Mouse (Mus musculus) lung, postnatal 0 days (tissue): Measurements from ENCODE around the gene Etv6. TPM values are rescaled to one million over a fixed set of nuclear protein-coding genes. Genes with fewer than 3 reads are reported as not detected.

Source experiments
- ATAC-seq: fragments of 200-750 bp; cut with Nextera tagmentation; 2 replicates; pipeline ENCODE4 v1.8.0; 2017; ENCODE audit warnings: moderate library complexity
- DNase-seq: peaks from one replicate; pipeline ENCODE4 v3.0.0-alpha.2; 2016; ENCODE audit warnings: low spot score
- H3K27ac ChIP-seq: fragments of 300-500 bp; sonication (generic); 2 replicates; pipeline ENCODE4 v1.5.1; 2014; ENCODE audit warnings: antibody characterized with exemption, mild to moderate bottlenecking, low read length, mixed read lengths
- H3K27me3 ChIP-seq: fragments of 300-500 bp; sonication (generic); replicated peaks from 2 replicates; pipeline ENCODE4 v1.6.1; 2014; ENCODE audit warnings: low read length, mixed read lengths; ENCODE audit not compliant: insufficient read depth
- H3K36me3 ChIP-seq: fragments of 300-500 bp; sonication (generic); 2 replicates; pipeline ENCODE4 v1.6.1; 2014; ENCODE audit warnings: low read length, mixed read lengths; ENCODE audit not compliant: insufficient read depth
- H3K4me1 ChIP-seq: fragments of 300-500 bp; sonication (generic); 2 replicates; pipeline ENCODE4 v1.6.1; 2014; ENCODE audit warnings: antibody characterized with exemption, low read depth, low read length, mixed read lengths; ENCODE audit not compliant: insufficient read depth
- H3K4me2 ChIP-seq: fragments of 300-500 bp; sonication (generic); replicated peaks from 2 replicates; pipeline ENCODE4 v1.6.1; 2014; ENCODE audit warnings: low read depth, mild to moderate bottlenecking, low read length, moderate library complexity, mixed read lengths
- H3K4me3 ChIP-seq: fragments of 300-500 bp; sonication (generic); 2 replicates; pipeline ENCODE4 v1.5.1; 2014; ENCODE audit warnings: low read depth, low read length
- H3K9ac ChIP-seq: fragments of 300-500 bp; sonication (generic); replicated peaks from 2 replicates; pipeline ENCODE4 v1.6.1; 2014; ENCODE audit warnings: low read depth, mild to moderate bottlenecking
- H3K9me3 ChIP-seq: fragments of 300-500 bp; sonication (generic); 2 replicates; pipeline ENCODE4 v1.6.1; 2016; ENCODE audit warnings: low read length, mixed read lengths
- CTCF ChIP-seq: IDR thresholded peaks from 2 replicates; pipeline ENCODE4 v1.5.1; 2016; ENCODE audit warnings: antibody characterized with exemption, mild to moderate bottlenecking
- EP300 ChIP-seq: IDR thresholded peaks from 2 replicates; pipeline ENCODE4 v1.6.1; 2016; ENCODE audit warnings: antibody characterized with exemption, mild to moderate bottlenecking, control low read depth
- WGBS: fragments of 180-500 bp; shearing (Covaris S2); extraction: QIAGEN DNeasy Blood & Tissue Kit; methylation state at CpG from one replicate; pipeline ENCODE4 v1.1.7; 2014; 5-methylcytosine and 5-hydroxymethylcytosine counted together
- polyA plus RNA-seq: library from polyadenylated mRNA; unstranded; fragments of >200 nt; fragmentation: Nextera tagmentation; extraction: Ambion mirVana; gene quantifications from 2 replicates; pipeline ENCODE4 v1.2.1, GENCODE M21; 2015

The Etv6 gene
- polyA plus RNA-seq, 1 experiment from 2014 or later: 5.5 TPM

- H3K4me2 ChIP-seq: no peak overlapping the region
- no peak overlapping the region for H3K4me3 ChIP-seq
- peaks cover 30% of the 10 kb centered on the region; the same call in 1 of the 2 replicates for H3K4me1 ChIP-seq
- no peak for ATAC-seq
- no peaks in the 10 kb centered on the region for H3K9me3 ChIP-seq
- no peak overlapping the region for H3K9ac ChIP-seq
- no peaks in the 10 kb centered on the region for H3K36me3 ChIP-seq
- TF ChIP-seq EP300 (no peak), CTCF (no peak)
- H3K27ac ChIP-seq: no peak overlapping the region
- 94% methylated on average over 7 of the region's 7 CpGs for WGBS
- no peak for DNase-seq
- no peaks in the 10 kb centered on the region for H3K27me3 ChIP-seq
Measured at GRCm38 (mm10) chr6:134149606-134150005, 114.1 kb downstream of the Etv6 start.

- H3K4me3 ChIP-seq: no peak overlapping the region
- H3K4me2 ChIP-seq: peak overlapping the region; percentile 32; the same call in 1 of the 2 replicates
- DNase-seq: peak; percentile 17
- no peaks in the 10 kb centered on the region for H3K36me3 ChIP-seq
- peak overlapping the region; percentile 84 for H3K27ac ChIP-seq
- 42% methylated on average over 15 of the region's 15 CpGs for WGBS
- peaks cover 27% of the 10 kb centered on the region; the same call in 1 of the 2 replicates for H3K4me1 ChIP-seq
- no peak overlapping the region for H3K9ac ChIP-seq
- 0 out of 2 replicates have a peak, but pooled peaks have one; percentile 31 for ATAC-seq
- no peaks in the 10 kb centered on the region for H3K9me3 ChIP-seq
- no peaks in the 10 kb centered on the region for H3K27me3 ChIP-seq
- TF ChIP-seq CTCF: no peak
- no peak for TF ChIP-seq EP300
Measured at GRCm38 (mm10) chr6:134151022-134151680, 115.7 kb downstream of the Etv6 start.

DNA sequence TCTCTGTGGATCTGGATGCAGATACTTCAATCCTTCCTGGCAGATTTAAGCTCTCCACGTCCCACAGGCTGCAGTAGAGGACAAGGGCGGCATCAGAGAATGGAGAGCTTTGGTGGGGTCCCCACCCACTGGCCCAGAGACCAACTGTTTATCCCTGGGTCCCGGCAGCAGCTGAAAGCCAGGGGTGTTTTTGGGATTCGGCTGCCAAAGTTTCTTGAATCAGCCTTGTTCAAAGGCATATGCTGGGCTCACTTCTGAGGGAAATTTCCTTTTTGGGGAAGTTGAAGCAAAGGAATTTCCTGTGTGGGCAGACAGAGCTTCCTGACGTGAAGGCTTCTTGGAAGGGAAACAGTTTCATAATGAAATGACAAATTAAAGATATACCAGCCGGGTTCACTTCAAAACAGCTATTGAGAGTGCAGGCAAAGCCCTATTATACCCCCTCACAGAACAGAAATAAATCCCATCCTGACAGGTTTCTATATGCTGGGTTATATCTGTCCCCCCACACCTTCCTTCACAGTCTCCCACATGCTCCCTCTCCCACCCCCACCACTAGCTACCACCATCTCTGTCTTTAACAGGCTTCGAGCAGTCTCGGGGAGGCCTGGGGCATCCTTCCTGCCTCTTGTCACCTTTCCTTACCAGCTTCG is 116.5 kb downstream of the Etv6 start:
- H3K9me3 ChIP-seq: no peaks in the 10 kb centered on the region
- peaks cover 31% of the 10 kb centered on the region; the same call in 1 of the 2 replicates for H3K4me1 ChIP-seq
- H3K4me2 ChIP-seq: peak overlapping the region; percentile 32; the same call in 1 of the 2 replicates
- H3K36me3 ChIP-seq: no peaks in the 10 kb centered on the region
- no peak overlapping the region for H3K4me3 ChIP-seq
- H3K27ac ChIP-seq: peak overlapping the region; percentile 84
- no peaks in the 10 kb centered on the region for H3K27me3 ChIP-seq
- TF ChIP-seq EP300 (peak; percentile 91), CTCF (peak; percentile 57)
- WGBS: 34% methylated on average over 9 of the region's 9 CpGs
- peak; percentile 87 for ATAC-seq
- peak; percentile 86 for DNase-seq
- no peak overlapping the region for H3K9ac ChIP-seq

GRCm38 (mm10) chr6:134152539-134152938 is 117.0 kb downstream of the Etv6 start:
- H3K4me1 ChIP-seq: peaks cover 30% of the 10 kb centered on the region; the same call in 1 of the 2 replicates
- no peak overlapping the region for H3K4me2 ChIP-seq
- ATAC-seq: no peak
- no peaks in the 10 kb centered on the region for H3K27me3 ChIP-seq
- no peaks in the 10 kb centered on the region for H3K9me3 ChIP-seq
- TF ChIP-seq CTCF (no peak), EP300 (no peak)
- WGBS: 46% methylated on average over 6 of the region's 6 CpGs
- H3K4me3 ChIP-seq: no peak overlapping the region
- peak overlapping the region; percentile 84 for H3K27ac ChIP-seq
- DNase-seq: peak; percentile 19
- H3K36me3 ChIP-seq: no peaks in the 10 kb centered on the region
- no peak overlapping the region for H3K9ac ChIP-seq

DNA sequence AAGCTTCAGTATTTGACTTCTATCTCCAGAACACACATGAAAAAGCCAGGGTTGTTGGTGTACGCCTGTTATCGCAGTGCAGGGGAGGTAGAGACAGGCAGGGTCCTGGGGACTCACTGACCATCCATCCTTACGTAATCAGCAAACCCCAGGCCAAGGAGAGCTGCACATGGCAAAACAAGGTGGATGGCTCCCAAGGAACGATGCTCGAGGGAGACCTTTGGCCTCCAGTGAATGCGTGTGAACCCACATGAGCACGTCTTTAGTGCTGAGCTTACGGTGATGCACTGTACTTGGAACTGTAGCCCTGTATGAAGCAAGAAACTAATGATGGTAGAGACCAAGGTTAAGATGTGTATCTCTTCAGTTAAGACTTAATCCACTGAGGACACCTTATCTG is 119.2 kb downstream of the Etv6 start:
- ATAC-seq (no peak), DNase-seq (no peak)
- Histone ChIP-seq H3K4me2 (no peak overlapping the region), H3K9me3 (no peaks in the 10 kb centered on the region), H3K9ac (no peak overlapping the region), H3K27me3 (no peaks in the 10 kb centered on the region), H3K4me1 (peaks cover 21% of the 10 kb centered on the region; the same call in 1 of the 2 replicates), H3K27ac (no peak overlapping the region), H3K4me3 (no peak overlapping the region), H3K36me3 (no peaks in the 10 kb centered on the region)
- no peak for TF ChIP-seq EP300
- TF ChIP-seq CTCF: no peak
- 90% methylated on average over 8 of the region's 8 CpGs for WGBS

GRCm38 (mm10) chr6:134155900-134156623 is 120.6 kb downstream of the Etv6 start:
- no peak overlapping the region for H3K9ac ChIP-seq
- H3K4me2 ChIP-seq: no peak overlapping the region
- H3K4me3 ChIP-seq: no peak overlapping the region
- TF ChIP-seq EP300 (no peak), CTCF (no peak)
- no peak for DNase-seq
- no peaks in the 10 kb centered on the region for H3K36me3 ChIP-seq
- 41% methylated on average over 8 of the region's 8 CpGs for WGBS
- no peaks in the 10 kb centered on the region for H3K9me3 ChIP-seq
- H3K4me1 ChIP-seq: peaks cover 17% of the 10 kb centered on the region; the same call in 1 of the 2 replicates
- H3K27me3 ChIP-seq: no peaks in the 10 kb centered on the region
- H3K27ac ChIP-seq: no peak overlapping the region
- ATAC-seq: no peak
